Mouse (Mus musculus) MEL (cell line): ENCODE results near the gene Fam136a. TPM values are rescaled to one million over a fixed set of nuclear protein-coding genes. Genes with fewer than 3 reads are reported as not detected.

Source experiments
- DNase-seq: peaks from one replicate; pipeline ENCODE4 v3.0.0; 2011; ENCODE audit warnings: low read depth, low spot score
- H3K27ac ChIP-seq: 2 replicates; pipeline ENCODE4 v1.5.1; 2012; ENCODE audit warnings: low read depth, mild to moderate bottlenecking, control low read depth, low read length, moderate library complexity; ENCODE audit not compliant: control insufficient read depth
- H3K27me3 ChIP-seq, 2 experiments: fragments of 150-350 bp in 1 of 2; sonication (generic) in 1 of 2; 2 replicates each; pipeline ENCODE4 v1.6.1; 2012; ENCODE audit warnings: low read length in 2 of 2, mild to moderate bottlenecking in 2 of 2, improper control_type of control experiment in 1 of 2, moderate library complexity in 1 of 2; ENCODE audit not compliant: insufficient read depth in 2 of 2, control insufficient read depth in 1 of 2
- H3K36me3 ChIP-seq, 2 experiments: 2 replicates each; pipeline ENCODE4 v1.6.1; 2012 to 2014; ENCODE audit warnings: low read length in 2 of 2, improper control_type of control experiment in 1 of 2, inconsistent platforms in 1 of 2, mild to moderate bottlenecking in 1 of 2; ENCODE audit not compliant: insufficient read depth in 2 of 2, control insufficient read depth in 1 of 2
- H3K4me1 ChIP-seq, 2 experiments: fragments of 150-350 bp in 1 of 2; sonication (generic) in 1 of 2; 2 replicates each; pipeline ENCODE4 v1.6.1; 2012; ENCODE audit warnings: low read length in 2 of 2, improper control_type of control experiment in 1 of 2, mild to moderate bottlenecking in 1 of 2; ENCODE audit not compliant: insufficient read depth in 2 of 2, control insufficient read depth in 1 of 2
- H3K4me3 ChIP-seq, 2 experiments: fragments of 150-350 bp in 1 of 2; sonication (generic) in 1 of 2; 2 replicates each; pipeline ENCODE4 v1.5.1; 2012; ENCODE audit warnings: low read depth in 2 of 2, low read length in 2 of 2, mild to moderate bottlenecking in 2 of 2, moderate library complexity in 2 of 2, control low read depth in 1 of 2, improper control_type of control experiment in 1 of 2; ENCODE audit not compliant: control insufficient read depth in 1 of 2, insufficient read depth in 1 of 2
- H3K79me2 ChIP-seq: 2 replicates; pipeline ENCODE4 v1.6.1; 2012; ENCODE audit warnings: mild to moderate bottlenecking, low read length, moderate library complexity; ENCODE audit not compliant: control insufficient read depth, poor library complexity, insufficient read depth
- H3K9ac ChIP-seq: 2 replicates; pipeline ENCODE4 v1.6.1; 2012; ENCODE audit warnings: low read depth, mild to moderate bottlenecking, control low read depth, low read length, moderate library complexity; ENCODE audit not compliant: control insufficient read depth, poor library complexity, severe bottlenecking
- H3K9me3 ChIP-seq: fragments of 150-350 bp; sonication (generic); replicated peaks from 2 replicates; pipeline ENCODE4 v1.6.1; 2012; ENCODE audit warnings: mild to moderate bottlenecking, low read length, improper control_type of control experiment, moderate library complexity; ENCODE audit not compliant: insufficient read depth
- BHLHE40 ChIP-seq: IDR thresholded peaks from 2 replicates; pipeline ENCODE4 v1.6.1; 2012; ENCODE audit warnings: low read depth, mild to moderate bottlenecking, inconsistent platforms, low read length, improper control_type of control experiment, borderline replicate concordance
- CHD1 ChIP-seq: IDR thresholded peaks from 2 replicates; pipeline ENCODE4 v1.6.1; 2012; ENCODE audit warnings: low read depth, mild to moderate bottlenecking, inconsistent platforms, low read length, improper control_type of control experiment
- CHD2 ChIP-seq: IDR thresholded peaks from 2 replicates; pipeline ENCODE4 v1.6.1; 2011; ENCODE audit warnings: low read length, improper control_type of control experiment
- CTCF ChIP-seq, 3 experiments: IDR thresholded peaks in 2 of 3; conservative IDR thresholded peaks in 1 of 3; 2 replicates each; pipeline ENCODE4 v1.5.1; 2011 to 2012; ENCODE audit warnings: low read length in 3 of 3, low read depth in 2 of 3, mild to moderate bottlenecking in 2 of 3, improper control_type of control experiment in 1 of 3, inconsistent platforms in 1 of 3, mixed read lengths in 1 of 3, moderate library complexity in 1 of 3; ENCODE audit not compliant: control insufficient read depth in 1 of 3, insufficient read depth in 1 of 3, poor library complexity in 1 of 3, severe bottlenecking in 1 of 3
- E2F4 ChIP-seq: IDR thresholded peaks from 2 replicates; pipeline ENCODE4 v1.6.1; 2011; ENCODE audit warnings: low read depth, low read length, improper control_type of control experiment, borderline replicate concordance
- ELF1 ChIP-seq: IDR thresholded peaks from 2 replicates; pipeline ENCODE4 v1.6.1; 2014; ENCODE audit warnings: low read depth, mild to moderate bottlenecking, inconsistent platforms, low read length, improper control_type of control experiment, moderate library complexity
- EP300 ChIP-seq, 2 experiments: IDR thresholded peaks; 2 replicates each; pipeline ENCODE4 v1.6.1; 2011; ENCODE audit warnings: improper control_type of control experiment in 2 of 2, low read length in 2 of 2, low read depth in 1 of 2, mild to moderate bottlenecking in 1 of 2
- ETS1 ChIP-seq: IDR thresholded peaks from 2 replicates; pipeline ENCODE4 v1.6.1; 2012; ENCODE audit warnings: low read depth, mild to moderate bottlenecking, inconsistent platforms, low read length, improper control_type of control experiment, moderate library complexity
- GABPA ChIP-seq: IDR thresholded peaks from 2 replicates; pipeline ENCODE4 v1.6.1; 2012; ENCODE audit warnings: low read depth, mild to moderate bottlenecking, inconsistent platforms, low read length, improper control_type of control experiment, moderate library complexity
- HCFC1 ChIP-seq: IDR thresholded peaks from 2 replicates; pipeline ENCODE4 v1.6.1; 2012; ENCODE audit warnings: low read depth, mild to moderate bottlenecking, inconsistent platforms, low read length, improper control_type of control experiment, moderate library complexity
- KAT2A ChIP-seq: conservative IDR thresholded peaks from 2 replicates; pipeline ENCODE4 v1.6.1; 2012; ENCODE audit warnings: low read depth, low read length, improper control_type of control experiment, inconsistent platforms
- MAFK ChIP-seq: IDR thresholded peaks from 2 replicates; pipeline ENCODE4 v1.6.1; 2011; ENCODE audit warnings: low read depth, mild to moderate bottlenecking, low read length, improper control_type of control experiment, borderline replicate concordance
- MAX ChIP-seq: IDR thresholded peaks from 2 replicates; pipeline ENCODE4 v1.6.1; 2011; ENCODE audit warnings: low read length, improper control_type of control experiment
- MAZ ChIP-seq: IDR thresholded peaks from 2 replicates; pipeline ENCODE4 v1.6.1; 2012; ENCODE audit warnings: low read depth, mild to moderate bottlenecking, inconsistent platforms, low read length, improper control_type of control experiment
- MEF2A ChIP-seq: IDR thresholded peaks from 2 replicates; pipeline ENCODE4 v1.6.1; 2014; ENCODE audit warnings: low read depth, mild to moderate bottlenecking, inconsistent platforms, low read length, improper control_type of control experiment; ENCODE audit not compliant: poor library complexity, insufficient replicate concordance, severe bottlenecking; ENCODE audit errors: extremely low read depth
- MXI1 ChIP-seq: IDR thresholded peaks from 2 replicates; pipeline ENCODE4 v1.6.1; 2011; ENCODE audit warnings: mild to moderate bottlenecking, low read depth, low read length, improper control_type of control experiment
- MYB ChIP-seq: IDR thresholded peaks from 2 replicates; pipeline ENCODE4 v1.6.1; 2011; ENCODE audit warnings: mild to moderate bottlenecking, low read depth, low read length, improper control_type of control experiment
- MYC ChIP-seq: IDR thresholded peaks from 2 replicates; pipeline ENCODE4 v1.6.1; 2011; ENCODE audit warnings: low read depth, mild to moderate bottlenecking, low read length, improper control_type of control experiment, moderate library complexity
- NELFE ChIP-seq: IDR thresholded peaks from 2 replicates; pipeline ENCODE4 v1.6.1; 2011; ENCODE audit warnings: low read depth, low read length, improper control_type of control experiment
- NRF1 ChIP-seq: IDR thresholded peaks from 2 replicates; pipeline ENCODE4 v1.6.1; 2014; ENCODE audit warnings: low read depth, mild to moderate bottlenecking, inconsistent platforms, low read length, improper control_type of control experiment, moderate library complexity; ENCODE audit not compliant: poor library complexity, insufficient read depth, severe bottlenecking
- POLR2A ChIP-seq, 2 experiments: IDR thresholded peaks; 2 replicates each; pipeline ENCODE4 v1.6.1; 2011 to 2012; ENCODE audit warnings: low read length in 2 of 2, mild to moderate bottlenecking in 2 of 2, control low read depth in 1 of 2, improper control_type of control experiment in 1 of 2, low read depth in 1 of 2, moderate library complexity in 1 of 2; ENCODE audit not compliant: control insufficient read depth in 1 of 2, insufficient read depth in 1 of 2, poor library complexity in 1 of 2
- POLR2AphosphoS2 ChIP-seq: IDR thresholded peaks from 2 replicates; pipeline ENCODE4 v1.6.1; 2011; ENCODE audit warnings: low read length, improper control_type of control experiment
- POLR2AphosphoS5 ChIP-seq: IDR thresholded peaks from 2 replicates; pipeline ENCODE4 v1.6.1; 2012; ENCODE audit warnings: low read depth, borderline replicate concordance, mild to moderate bottlenecking, inconsistent platforms, low read length, moderate library complexity, mixed read lengths
- RAD21 ChIP-seq: IDR thresholded peaks from 2 replicates; pipeline ENCODE4 v1.6.1; 2011; ENCODE audit warnings: mild to moderate bottlenecking, low read depth, low read length, improper control_type of control experiment
- RCOR1 ChIP-seq: IDR thresholded peaks from 2 replicates; pipeline ENCODE4 v1.6.1; 2012; ENCODE audit warnings: low read depth, mild to moderate bottlenecking, inconsistent platforms, low read length, improper control_type of control experiment
- SIN3A ChIP-seq: IDR thresholded peaks from 2 replicates; pipeline ENCODE4 v1.6.1; 2012; ENCODE audit warnings: low read length, improper control_type of control experiment, inconsistent platforms
- SMC3 ChIP-seq: IDR thresholded peaks from 2 replicates; pipeline ENCODE4 v1.6.1; 2011; ENCODE audit warnings: low read depth, low read length, improper control_type of control experiment
- TAL1 ChIP-seq: IDR thresholded peaks from 2 replicates; pipeline ENCODE4 v1.6.1; 2012; ENCODE audit warnings: mild to moderate bottlenecking, inconsistent platforms, low read length, moderate library complexity, mixed read lengths
- TBP ChIP-seq: IDR thresholded peaks from 2 replicates; pipeline ENCODE4 v1.8.0; 2011; ENCODE audit warnings: low read depth, low read length, improper control_type of control experiment
- TCF12 ChIP-seq: IDR thresholded peaks from 2 replicates; pipeline ENCODE4 v1.6.1; 2014; ENCODE audit warnings: low read depth, mild to moderate bottlenecking, inconsistent platforms, low read length, improper control_type of control experiment, moderate library complexity
- UBTF ChIP-seq: IDR thresholded peaks from 2 replicates; pipeline ENCODE4 v1.6.1; 2012; ENCODE audit warnings: low read depth, mild to moderate bottlenecking, inconsistent platforms, low read length, improper control_type of control experiment, moderate library complexity, borderline replicate concordance; ENCODE audit not compliant: insufficient read depth
- USF1 ChIP-seq: IDR thresholded peaks from 2 replicates; pipeline ENCODE4 v1.6.1; 2014; ENCODE audit warnings: low read depth, mild to moderate bottlenecking, inconsistent platforms, low read length, improper control_type of control experiment, moderate library complexity
- USF2 ChIP-seq, 2 experiments: IDR thresholded peaks; 2 replicates each; pipeline ENCODE4 v1.6.1; 2011 to 2012; ENCODE audit warnings: improper control_type of control experiment in 2 of 2, low read length in 2 of 2, borderline replicate concordance in 1 of 2, inconsistent platforms in 1 of 2, low read depth in 1 of 2, mild to moderate bottlenecking in 1 of 2; ENCODE audit not compliant: insufficient read depth in 1 of 2
- ZC3H11A ChIP-seq: IDR thresholded peaks from 2 replicates; pipeline ENCODE4 v1.6.1; 2012; ENCODE audit warnings: low read depth, mild to moderate bottlenecking, inconsistent platforms, low read length, improper control_type of control experiment
- ZKSCAN1 ChIP-seq: IDR thresholded peaks from 2 replicates; pipeline ENCODE4 v1.6.1; 2012; ENCODE audit warnings: low read depth, mild to moderate bottlenecking, inconsistent platforms, low read length, improper control_type of control experiment, moderate library complexity
- ZMIZ1 ChIP-seq: IDR thresholded peaks from 2 replicates; pipeline ENCODE4 v1.6.1; 2012; ENCODE audit warnings: low read depth, mild to moderate bottlenecking, inconsistent platforms, low read length, improper control_type of control experiment, moderate library complexity
- ZNF384 ChIP-seq: IDR thresholded peaks from 2 replicates; pipeline ENCODE4 v1.6.1; 2012; ENCODE audit warnings: low read depth, mild to moderate bottlenecking, inconsistent platforms, low read length, improper control_type of control experiment
- polyA plus RNA-seq, 2 experiments: library from polyadenylated mRNA; stranded (reverse) in 1 of 2; unstranded in 1 of 2; fragments of >175 nt in 1 of 2; fragments of >200 nt in 1 of 2; gene quantifications; 2 replicates each; pipeline versions ENCODE4 v1.2.1 to v1.2.4; 2012; ENCODE audit warnings: low replicate concordance in 2 of 2, low read depth in 1 of 2; ENCODE audit not compliant: insufficient read length in 2 of 2, insufficient read depth in 1 of 2, missing spikeins in 1 of 2
- total RNA-seq: library from RNA; depleted of rRNA; stranded (reverse); fragments of 300-350 nt; gene quantifications from 2 replicates; pipeline ENCODE4 v1.2.3, GENCODE M21; 2012

Gene Fam136a
- total and polyA plus RNA-seq, 3 experiments = 53.0 to 89.2 TPM; not detected in 1

DNA sequence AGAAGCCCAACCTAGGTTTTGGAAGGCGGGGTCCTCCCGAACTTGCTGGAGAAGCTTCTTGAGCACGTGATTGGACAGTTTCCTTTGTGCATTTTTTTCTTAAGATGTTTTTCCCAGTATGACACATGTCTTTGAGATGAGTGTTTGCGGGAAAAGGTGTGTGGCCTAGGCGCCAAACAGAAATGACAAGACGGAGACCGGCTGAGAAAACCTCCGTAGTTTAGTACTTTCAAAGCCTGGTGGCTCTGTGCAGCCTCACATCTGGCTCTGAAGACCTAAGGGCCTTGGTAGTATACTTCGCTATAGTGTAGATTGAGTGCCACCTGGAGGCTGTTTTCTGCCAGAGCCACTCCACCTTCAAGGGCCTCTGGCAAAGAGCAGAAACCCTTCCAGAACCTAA, 35.5 kb downstream of the Fam136a start:
- Histone ChIP-seq H3K79me2 (peaks cover 20% of the 10 kb centered on the region), H3K4me3 (peak overlapping the region; percentile 67 to 82), H3K9me3 (no peaks in the 10 kb centered on the region), H3K27ac (peak overlapping the region; percentile 11; the same call in 1 of the 2 replicates), H3K4me1 (peaks cover 0 to 16% of the 10 kb centered on the region in 2 experiments; a peak in 3 of 4 replicates), H3K36me3 (peaks cover 0 to 16% of the 10 kb centered on the region in 2 experiments; a peak in 2 of 4 replicates), H3K9ac (peak overlapping the region; percentile 65), H3K27me3 (no peaks in the 10 kb centered on the region)
- DNase-seq = peak; percentile 92
- TF ChIP-seq SMC3 (peak; percentile 83), CHD2 (no peak), BHLHE40 (peak; percentile 70), MAZ (no peak), ZMIZ1 (no peak), GABPA (no peak), RCOR1 (no peak), HCFC1 (peak; percentile 23; the same call in 1 of the 2 replicates), ETS1 (no peak), NRF1 (no peak), CHD1 (no peak), POLR2AphosphoS2 (no peak), ZC3H11A (peak; percentile 83), POLR2AphosphoS5 (no peak), UBTF (0 out of 2 replicates have a peak, but pooled peaks have one; percentile 36), MEF2A (no peak), ZKSCAN1 (no peak), TAL1 (no peak), KAT2A (no peak), USF2 (IDR thresholded peaks at IDR 0.05; ENCODE audit: borderline replicate concordance in 1 of 2, insufficient read depth in 1 of 2, low read depth in 1 of 2, low read length in 2 of 2) (no peak; a peak in 1 of 4 replicates), POLR2A (IDR thresholded peaks at IDR 0.05; ENCODE audit: control insufficient read depth in 1 of 2, insufficient read depth in 1 of 2, low read depth in 1 of 2, low read length in 2 of 2, poor library complexity in 1 of 2) (0 out of 4 replicates have a peak, but pooled peaks of 1 of the 2 experiments have one; percentile 21), MYB (no peak), NELFE (no peak), MYC (0 out of 2 replicates have a peak, but pooled peaks have one; percentile 65), ELF1 (no peak), MXI1 (peak; percentile 83), E2F4 (no peak), SIN3A (peak; percentile 80), EP300 (IDR thresholded peaks at IDR 0.05; ENCODE audit: low read depth in 1 of 2, low read length in 2 of 2) (no peak), TCF12 (no peak), ZNF384 (peak; percentile 57; the same call in 1 of the 2 replicates), MAX (peak; percentile 77), USF1 (peak; percentile 81), TBP (peak; percentile 48; the same call in 1 of the 2 replicates), RAD21 (peak; percentile 96), MAFK (no peak), CTCF (IDR thresholded peaks at IDR 0.05 in 2 of 3, conservative IDR thresholded peaks at IDR 0.05 in 1 of 3; ENCODE audit: control insufficient read depth in 1 of 3, insufficient read depth in 1 of 3, low read depth in 2 of 3, low read length in 3 of 3, poor library complexity in 1 of 3, severe bottlenecking in 1 of 3) (peak; percentile 72 to 96 (median 78))
